Mouse (Mus musculus) urinary bladder, postnatal 36 days (tissue): ENCODE measurements at regions not wholly inside any gene's neighbourhood (a gene's known extent, or its start where the extent isn't known, plus 50 kb on each side); places are given as distances from the start of the nearest gene placed in this dataset.

Source experiments
- DNase-seq, 2 experiments: peaks; one replicate each; pipeline ENCODE4 v3.0.0; 2022; ENCODE audit warnings: low spot score in 2 of 2, mixed read lengths in 1 of 2

DNA sequence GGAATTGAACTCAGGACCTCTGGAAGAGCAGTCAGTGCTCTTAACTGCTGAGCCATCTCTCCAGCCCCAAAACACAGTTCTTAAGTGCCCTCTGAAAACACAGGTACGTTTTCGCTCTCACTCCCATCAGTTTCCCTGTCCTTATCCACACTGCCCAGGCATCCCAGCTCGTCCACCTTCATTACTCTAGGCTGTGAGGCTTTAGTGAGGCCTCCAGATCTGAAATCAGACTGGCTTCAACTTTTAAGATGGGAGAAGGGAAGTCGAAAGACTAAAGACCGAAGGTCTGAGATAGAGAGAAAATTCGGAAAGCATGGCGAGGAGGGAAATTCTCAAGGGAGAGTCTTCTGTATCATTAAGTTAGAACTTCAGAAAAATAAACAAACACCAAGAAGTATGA, 54.8 kb upstream of the Tet2 start:
- no peak for DNase-seq

- DNase-seq: peak; percentile 58 to 76
Observed at GRCm38 (mm10) chr3:133600447-133601220, 55.7 kb upstream of the Tet2 start.

DNA sequence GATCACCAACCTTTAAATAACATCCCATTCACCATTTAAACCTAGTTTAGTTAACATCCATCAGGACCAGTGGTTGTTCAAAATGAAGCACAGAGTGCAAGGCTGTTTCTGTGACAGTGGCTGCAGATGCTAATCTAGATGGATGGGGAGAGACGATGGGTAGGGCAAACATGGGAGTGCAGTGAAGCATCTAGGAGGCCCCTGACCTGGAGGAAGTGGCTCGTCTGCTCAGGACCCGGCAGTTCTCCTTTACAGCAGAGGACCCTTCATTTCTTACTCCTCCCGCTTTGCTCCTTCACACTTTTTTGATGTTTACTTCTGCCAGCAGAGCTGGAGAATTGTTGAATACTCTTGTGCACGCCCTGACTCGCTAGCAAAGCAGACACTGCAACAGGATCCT, 60.5 kb upstream of the Tet2 start:
- DNase-seq: no peak

DNA sequence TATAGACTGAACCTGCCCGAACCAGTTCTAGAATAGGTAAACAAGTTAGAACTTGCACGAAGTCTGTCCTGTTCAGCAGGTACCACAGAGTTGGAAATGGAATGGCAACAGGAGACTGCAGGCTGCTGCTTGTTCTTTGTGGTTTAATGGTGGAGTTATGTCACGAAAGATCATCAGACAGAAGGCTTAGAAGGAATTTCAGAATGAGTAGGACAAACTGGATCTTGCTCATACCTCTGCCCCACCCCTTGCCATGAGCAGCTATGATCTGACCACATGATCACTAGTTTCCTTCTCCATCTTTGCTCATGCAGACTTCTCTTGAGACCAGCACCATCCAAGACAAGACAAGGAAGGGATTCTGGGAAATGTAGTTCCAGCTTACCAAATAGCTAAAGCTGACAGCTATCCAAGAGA, 63.9 kb upstream of the Tet2 start:
- DNase-seq: peak; percentile 35 to 41

GRCm38 (mm10) chr3:133613836-133614711, 69.1 kb upstream of the Tet2 start:
- DNase-seq: no peak

DNA sequence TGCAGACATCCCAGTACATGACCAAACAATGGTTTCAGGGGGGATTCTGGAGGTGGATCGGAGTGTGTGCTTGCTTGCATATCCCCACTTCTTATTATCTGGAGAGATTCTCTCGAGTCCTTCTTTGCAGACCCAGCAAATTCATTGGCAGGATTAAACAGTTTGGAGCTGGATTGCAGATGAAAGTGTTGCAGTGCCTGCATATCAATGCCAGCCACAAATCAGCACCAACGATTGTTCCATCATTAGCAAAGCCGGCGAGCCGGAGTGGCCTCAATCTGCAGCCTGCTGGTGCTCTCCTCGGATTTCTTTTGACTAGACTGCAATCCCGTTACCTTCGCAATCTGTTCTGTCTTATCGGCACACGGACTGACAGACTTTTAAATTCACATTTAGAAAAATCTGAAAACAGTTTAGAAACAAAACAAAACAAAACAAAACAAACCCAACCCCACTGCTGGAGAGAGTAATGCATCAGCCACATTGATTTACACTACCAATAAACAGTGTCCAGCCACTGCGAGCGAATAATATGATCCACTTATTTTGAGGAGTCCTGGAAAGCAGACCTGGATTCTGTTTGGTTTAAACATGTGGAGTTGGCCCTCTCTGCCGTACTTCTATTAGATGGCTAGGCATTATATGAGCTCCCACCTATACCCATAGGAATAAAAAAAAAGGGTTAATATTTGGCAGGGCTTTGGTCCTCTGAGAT, 69.9 kb upstream of the Tet2 start:
- DNase-seq: no peak

DNA sequence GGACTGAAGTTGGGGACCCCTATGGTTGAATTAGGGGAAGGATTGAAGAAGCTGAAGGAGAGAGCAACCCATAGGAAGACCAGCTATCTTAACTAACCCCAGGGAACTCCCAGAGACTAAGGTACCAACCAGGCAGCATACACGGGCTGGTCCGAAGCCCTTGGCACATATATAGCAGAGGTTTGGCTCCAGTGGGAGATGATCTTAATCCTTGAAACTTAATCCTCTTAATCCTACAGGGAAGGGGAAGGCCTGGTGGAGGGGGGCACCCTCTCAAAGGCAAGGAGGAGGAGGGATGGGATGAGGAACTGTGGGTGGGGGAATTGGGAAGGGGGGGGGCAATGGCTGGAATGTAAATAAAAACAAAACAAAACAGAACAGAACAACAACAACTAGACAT, 72.1 kb upstream of the Tet2 start:
- no peak for DNase-seq

- DNase-seq: no peak
Observed at GRCm38 (mm10) chr3:133618491-133618890, 73.6 kb upstream of the Tet2 start.

GRCm38 (mm10) chr3:133623201-133623744, 78.3 kb upstream of the Tet2 start:
- DNase-seq: no peak

GRCm38 (mm10) chr3:133624079-133624875, 79.3 kb upstream of the Tet2 start:
- no peak for DNase-seq

DNA sequence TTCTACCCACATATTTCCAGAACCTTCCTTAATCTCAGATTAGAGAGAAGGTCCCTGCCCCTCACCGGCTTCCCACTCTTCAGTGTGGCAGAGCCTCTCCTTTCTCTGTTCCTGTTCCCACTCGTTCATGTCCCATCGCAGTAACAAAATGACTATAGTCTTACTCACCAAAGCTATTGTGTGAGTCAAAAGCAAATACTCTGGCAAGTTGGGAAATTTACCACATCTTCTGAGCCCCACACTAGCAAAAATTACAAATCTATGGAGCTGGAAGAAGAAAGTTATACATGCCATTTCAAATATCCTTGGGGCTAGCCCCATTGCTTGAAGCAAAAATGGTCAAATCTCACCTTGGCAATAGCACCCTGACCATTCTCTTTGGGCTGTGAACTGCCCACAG, 80.1 kb upstream of the Tet2 start:
- no peak for DNase-seq

DNA sequence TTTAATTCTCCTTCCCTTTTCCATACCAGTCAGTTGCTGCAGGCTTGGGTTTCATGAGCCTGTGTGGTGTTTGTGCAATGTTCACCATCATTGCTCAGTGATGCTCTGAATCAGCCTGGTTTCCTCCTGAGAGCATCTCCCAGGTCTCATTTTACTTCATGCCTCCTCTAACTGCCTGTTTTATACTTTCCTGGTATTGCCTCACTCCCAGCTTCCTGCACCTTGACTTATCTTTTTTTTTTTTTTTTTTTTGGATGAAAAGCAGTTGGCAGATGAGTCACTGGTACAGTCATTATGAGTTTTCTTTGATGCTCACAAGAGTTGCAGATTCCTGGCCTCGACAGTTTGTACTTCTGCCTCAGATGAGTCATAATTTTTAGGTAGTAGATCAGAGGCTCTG, 81.5 kb upstream of the Tet2 start:
- DNase-seq: no peak

DNA sequence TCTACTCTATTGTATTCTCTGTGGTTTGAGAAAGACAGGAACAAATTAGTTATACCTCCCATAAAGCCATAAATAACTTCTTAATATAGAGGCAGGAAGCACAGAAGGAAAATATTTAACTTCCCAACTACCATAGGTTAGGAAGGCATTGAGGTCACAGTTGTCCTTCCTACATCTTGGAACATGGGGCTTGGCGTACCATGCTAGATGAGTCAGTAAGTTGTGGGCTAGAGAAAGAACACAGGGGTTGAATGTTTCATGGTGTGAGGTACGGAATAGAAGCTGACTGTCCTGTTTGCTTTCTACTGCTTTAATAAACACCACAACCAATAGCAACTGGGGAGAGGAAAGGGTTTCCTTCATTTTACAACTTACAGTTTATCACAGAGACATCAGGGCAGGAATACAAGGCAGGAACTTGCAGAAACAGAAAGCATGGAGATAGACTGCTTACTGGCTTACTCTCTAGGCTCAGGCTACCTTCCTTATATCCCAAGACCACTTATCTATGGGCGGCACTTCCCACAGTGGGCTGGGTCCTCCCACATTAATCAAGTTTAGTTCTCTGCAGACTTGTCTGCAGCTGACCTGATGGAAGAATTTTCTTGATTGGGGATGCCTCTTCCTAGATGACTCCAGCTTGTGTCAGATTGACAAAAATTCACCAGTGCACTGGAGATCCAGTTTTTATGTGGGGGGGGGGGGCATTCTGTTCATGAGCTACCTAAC, 82.3 kb upstream of the Tet2 start:
- no peak for DNase-seq

GRCm38 (mm10) chr3:133634306-133634705, 89.4 kb upstream of the Tet2 start:
- DNase-seq: no peak

- no peak for DNase-seq
Observed at GRCm38 (mm10) chr3:133645604-133646003, 100.7 kb upstream of the Tet2 start.

- DNase-seq: no peak
Observed at GRCm38 (mm10) chr3:133646449-133647059, 101.6 kb upstream of the Tet2 start.

GRCm38 (mm10) chr3:133650025-133650424, 105.1 kb upstream of the Tet2 start:
- no peak for DNase-seq

- no peak for DNase-seq
Observed at GRCm38 (mm10) chr3:133651996-133652395, 107.1 kb upstream of the Tet2 start.

DNA sequence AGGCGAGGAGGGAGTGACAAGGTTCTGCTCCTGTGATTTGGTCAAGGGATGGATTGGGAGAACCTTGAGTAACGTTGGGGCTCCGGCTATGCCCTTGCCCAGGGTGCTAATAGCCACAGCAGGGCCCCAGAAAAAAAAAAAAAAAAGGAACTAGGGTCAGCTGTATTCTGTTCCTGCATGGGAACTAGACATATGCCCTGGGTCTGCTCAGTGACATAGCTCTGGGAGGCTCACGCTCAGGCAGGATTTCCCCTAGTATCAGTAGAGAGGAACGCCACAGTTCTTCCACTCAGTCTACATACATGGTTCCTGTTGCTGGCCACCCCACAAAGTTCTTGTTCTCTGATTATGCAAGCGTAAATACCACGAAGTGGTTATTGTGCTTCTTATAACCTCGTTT, 114.8 kb upstream of the Tet2 start:
- DNase-seq: no peak

- no peak for DNase-seq
Observed at GRCm38 (mm10) chr3:133661303-133661702, 116.4 kb upstream of the Tet2 start.
